Mouse (Mus musculus) liver, embryonic 14.5 days (tissue): ENCODE results near the gene Lins1.

Experiments used
- CTCF ChIP-seq: IDR thresholded peaks from 2 replicates; pipeline ENCODE4 v1.5.1; 2016; ENCODE audit warnings: antibody characterized with exemption, low read depth, control low read depth
- EP300 ChIP-seq: IDR thresholded peaks from 2 replicates; pipeline ENCODE4 v1.6.1; 2016; ENCODE audit warnings: antibody characterized with exemption, low read depth

DNA sequence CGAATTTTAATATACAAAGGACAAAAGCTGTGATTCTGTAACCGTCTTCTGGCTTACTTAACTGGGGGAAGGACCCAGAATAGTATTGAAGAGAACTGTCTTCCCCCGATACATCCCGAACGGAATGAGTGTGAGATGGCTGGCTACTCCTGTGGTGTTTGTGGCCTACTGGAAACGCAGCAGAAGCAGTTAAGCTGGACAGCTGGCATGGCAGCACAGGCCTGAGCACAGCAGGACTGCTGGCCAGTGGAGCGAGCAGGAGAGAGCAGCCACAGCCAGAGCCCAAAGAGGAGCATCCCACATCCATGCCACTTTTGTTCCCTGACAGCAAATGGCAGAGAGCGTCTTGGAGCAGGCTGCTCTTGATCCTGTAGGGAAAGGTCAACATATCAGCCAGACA, 51.7 kb downstream of the Lins1 start:
- TF ChIP-seq CTCF: no peak
- TF ChIP-seq EP300: no peak
